Mouse (Mus musculus) stomach, embryonic 16.5 days (tissue): Measurements from ENCODE around the gene Spdef. TPM values are rescaled to one million over a fixed set of nuclear protein-coding genes. Genes with fewer than 3 reads are reported as not detected.

Experiments
- ATAC-seq: fragments of 200-750 bp; cut with Nextera tagmentation; 2 replicates; pipeline ENCODE4 v1.8.0; 2017; ENCODE audit warnings: moderate number of reproducible peaks, moderate TSS enrichment; ENCODE audit not compliant: insufficient read depth, low FRiP score
- H3K27ac ChIP-seq: fragments of 300-500 bp; sonication (generic); 2 replicates; pipeline ENCODE4 v1.5.1; 2014; ENCODE audit warnings: low read length
- H3K27me3 ChIP-seq: fragments of 300-500 bp; sonication (generic); 2 replicates; pipeline ENCODE4 v1.6.1; 2014; ENCODE audit warnings: low read length, control low read depth, mixed read lengths; ENCODE audit not compliant: control insufficient read depth, insufficient read depth
- H3K36me3 ChIP-seq: fragments of 300-500 bp; sonication (generic); 2 replicates; pipeline ENCODE4 v1.6.1; 2014; ENCODE audit warnings: low read length; ENCODE audit not compliant: control insufficient read depth, insufficient read depth
- H3K4me1 ChIP-seq: fragments of 300-500 bp; sonication (generic); 2 replicates; pipeline ENCODE4 v1.6.1; 2014; ENCODE audit warnings: low read length, control low read depth, mixed read lengths; ENCODE audit not compliant: control insufficient read depth, insufficient read depth
- H3K4me2 ChIP-seq: fragments of 300-500 bp; sonication (generic); 2 replicates; pipeline ENCODE4 v1.6.1; 2014; ENCODE audit warnings: low read depth, low read length, mixed read lengths
- H3K4me3 ChIP-seq: fragments of 300-500 bp; sonication (generic); replicated peaks from 2 replicates; pipeline ENCODE4 v1.5.1; 2014; ENCODE audit warnings: mild to moderate bottlenecking, low read length
- H3K9ac ChIP-seq: fragments of 300-500 bp; sonication (generic); 2 replicates; pipeline ENCODE4 v1.6.1; 2014; ENCODE audit warnings: low read length
- H3K9me3 ChIP-seq: fragments of 300-500 bp; sonication (generic); replicated peaks from 2 replicates; pipeline ENCODE4 v1.6.1; 2016; ENCODE audit warnings: low read length, control low read depth; ENCODE audit not compliant: control insufficient read depth
- WGBS: fragments of 180-500 bp; shearing (Covaris S2); extraction: QIAGEN DNeasy Blood & Tissue Kit; methylation state at CpG from one replicate; pipeline ENCODE4 v1.1.7; 2014; 5-methylcytosine and 5-hydroxymethylcytosine counted together
- polyA plus RNA-seq: library from polyadenylated mRNA; unstranded; fragments of >200 nt; fragmentation: Nextera tagmentation; extraction: Ambion mirVana; gene quantifications from 2 replicates; pipeline ENCODE4 v1.2.1, GENCODE M21; 2015

Spdef gene
- polyA plus RNA-seq, 1 experiment from 2014 or later, result 22.5 TPM

DNA sequence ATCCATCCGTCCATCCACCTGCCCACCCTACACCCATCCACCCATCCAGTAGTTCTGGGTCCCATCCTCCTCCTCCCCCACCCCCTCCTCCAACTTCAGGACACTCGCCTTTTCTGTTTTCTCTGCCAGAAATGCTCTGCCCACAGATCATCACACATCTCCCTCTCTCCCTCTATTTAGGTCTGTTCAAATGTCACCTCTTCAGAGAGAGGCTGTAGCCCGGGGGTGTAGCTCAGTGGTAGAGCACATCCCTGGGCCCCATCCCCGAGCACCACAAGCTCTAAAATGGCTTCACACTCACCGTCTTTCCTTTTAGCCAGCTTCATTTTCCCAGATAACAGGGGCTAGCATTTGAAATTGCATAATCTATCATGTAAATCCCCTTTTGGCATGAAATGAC, 51.0 kb downstream of the Spdef start:
- no peak for ATAC-seq
- no peaks in the 10 kb centered on the region for H3K9me3 ChIP-seq
- H3K27me3 ChIP-seq, result no peaks in the 10 kb centered on the region
- no peaks in the 10 kb centered on the region for H3K4me1 ChIP-seq
- H3K36me3 ChIP-seq, result no peaks in the 10 kb centered on the region
- H3K27ac ChIP-seq, result no peak overlapping the region
- H3K4me3 ChIP-seq, result no peak overlapping the region
- no peak overlapping the region for H3K4me2 ChIP-seq
- H3K9ac ChIP-seq, result no peak overlapping the region
- 72% methylated on average over 5 of the region's 5 CpGs for WGBS

GRCm38 (mm10) chr17:27676270-27676669, 52.5 kb downstream of the Spdef start:
- H3K9me3 ChIP-seq, result no peaks in the 10 kb centered on the region
- WGBS, result 63% methylated on average over 7 of the region's 7 CpGs
- no peak for ATAC-seq

DNA sequence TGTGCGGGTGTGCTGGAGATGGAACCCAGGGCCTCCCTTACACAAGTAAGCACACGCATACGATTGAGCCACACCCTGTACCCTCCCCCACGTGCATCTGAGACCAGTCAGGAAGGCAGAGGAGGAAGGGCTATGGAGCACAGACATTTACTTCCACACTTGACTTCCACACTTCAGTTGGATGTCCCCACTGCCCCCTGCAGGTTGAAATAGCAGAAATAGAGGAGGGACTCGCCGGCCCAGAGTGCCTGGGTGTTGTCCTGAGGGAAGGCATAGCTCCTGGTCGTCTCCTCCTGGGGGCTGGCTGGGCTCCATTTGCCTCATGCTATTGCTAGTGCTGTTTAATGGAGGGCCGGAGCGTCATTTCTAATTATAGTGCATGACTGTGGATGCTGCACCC, 53.3 kb downstream of the Spdef start:
- Histone ChIP-seq H3K9me3 (no peaks in the 10 kb centered on the region), H3K27ac (no peak overlapping the region), H3K4me3 (no peak overlapping the region), H3K27me3 (no peaks in the 10 kb centered on the region), H3K9ac (no peak overlapping the region), H3K36me3 (no peaks in the 10 kb centered on the region), H3K4me2 (no peak overlapping the region), H3K4me1 (no peaks in the 10 kb centered on the region)
- WGBS, result 45% methylated on average over 9 of the region's 9 CpGs
- ATAC-seq, result no peak; the same call in 1 of the 2 replicates

More at GRCm38 (mm10) chr17:27676270-27676669, 52.5 kb downstream of the Spdef start:
- Histone ChIP-seq H3K27me3 (no peaks in the 10 kb centered on the region), H3K27ac (no peak overlapping the region), H3K9ac (no peak overlapping the region), H3K4me3 (no peak overlapping the region), H3K4me1 (no peaks in the 10 kb centered on the region), H3K36me3 (no peaks in the 10 kb centered on the region), H3K4me2 (no peak overlapping the region)

GRCm38 (mm10) chr17:27673945-27674344, 54.8 kb downstream of the Spdef start:
- ATAC-seq, result no peak
- no peak overlapping the region for H3K4me2 ChIP-seq
- no peak overlapping the region for H3K27ac ChIP-seq
- H3K9me3 ChIP-seq, result no peaks in the 10 kb centered on the region
- H3K27me3 ChIP-seq, result no peaks in the 10 kb centered on the region
- 85% methylated on average over 7 of the region's 7 CpGs for WGBS
- H3K4me3 ChIP-seq, result no peak overlapping the region
- H3K36me3 ChIP-seq, result no peaks in the 10 kb centered on the region
- H3K9ac ChIP-seq, result no peak overlapping the region
- H3K4me1 ChIP-seq, result no peaks in the 10 kb centered on the region

- Histone ChIP-seq H3K9ac (no peak overlapping the region), H3K27ac (no peak overlapping the region), H3K4me3 (no peak overlapping the region), H3K36me3 (no peaks in the 10 kb centered on the region), H3K9me3 (no peaks in the 10 kb centered on the region), H3K4me2 (no peak overlapping the region), H3K27me3 (no peaks in the 10 kb centered on the region), H3K4me1 (no peaks in the 10 kb centered on the region)
- ATAC-seq, result no peak
- WGBS, result 82% methylated on average over 6 of the region's 6 CpGs
Measured at GRCm38 (mm10) chr17:27671720-27672119, 57.0 kb downstream of the Spdef start.

Other genes with a start within 250 kb of the Spdef start
- 0.19 and 0.50 TPM in 2 replicates for gene Grm4, start 207.6 kb downstream of the Spdef start, polyA plus RNA-seq
- 163 and 171 TPM in 2 replicates for gene Hmga1, start 172.5 kb downstream of the Spdef start, polyA plus RNA-seq
- 24.3 and 29.0 TPM in 2 replicates for gene AI413582, start 163.2 kb downstream of the Spdef start, polyA plus RNA-seq
- gene Nudt3, start 105.5 kb downstream of the Spdef start, polyA plus RNA-seq, result 63.1 and 63.4 TPM in 2 replicates
- not detected in 2 replicates for gene RPS10-NUDT3, start 93.7 kb downstream of the Spdef start, polyA plus RNA-seq
- gene Rps10, start 92.3 kb downstream of the Spdef start, polyA plus RNA-seq, result 734 and 881 TPM in 2 replicates
- gene Pacsin1, start 73.4 kb downstream of the Spdef start, polyA plus RNA-seq, result 1.2 and 1.6 TPM in 2 replicates
- gene D17Wsu92e, start 91.7 kb upstream of the Spdef start, polyA plus RNA-seq, result 21.2 and 23.3 TPM in 2 replicates
- 228 and 245 TPM in 2 replicates for gene Snrpc, start 109.2 kb upstream of the Spdef start, polyA plus RNA-seq
- gene Uhrf1bp1, start 127.5 kb upstream of the Spdef start, polyA plus RNA-seq, result 4.4 and 5.9 TPM in 2 replicates
- 14.5 and 15.3 TPM in 2 replicates for gene Anks1, start 180.4 kb upstream of the Spdef start, polyA plus RNA-seq
- gene Taf11, start 180.9 kb upstream of the Spdef start, polyA plus RNA-seq, result 50.9 and 57.8 TPM in 2 replicates